Mouse (Mus musculus) T-helper 1 cell (primary cell): Measurements from ENCODE around the gene Pfas.
"Not testable (repeated sequence)": the region's sequence is repeated elsewhere in the genome, so short reads cannot be mapped to it uniquely, and the experiment has no call there.

ENCODE experiments used
- in situ Hi-C: fragments of 300-600 bp; cut with MboI, MseI; formaldehyde crosslinking; loops from one replicate; pipeline ENCODE4 v1.15.1; 2025; ENCODE audit warnings: high pct_unique_total_duplicates

Gene Pfas

DNA sequence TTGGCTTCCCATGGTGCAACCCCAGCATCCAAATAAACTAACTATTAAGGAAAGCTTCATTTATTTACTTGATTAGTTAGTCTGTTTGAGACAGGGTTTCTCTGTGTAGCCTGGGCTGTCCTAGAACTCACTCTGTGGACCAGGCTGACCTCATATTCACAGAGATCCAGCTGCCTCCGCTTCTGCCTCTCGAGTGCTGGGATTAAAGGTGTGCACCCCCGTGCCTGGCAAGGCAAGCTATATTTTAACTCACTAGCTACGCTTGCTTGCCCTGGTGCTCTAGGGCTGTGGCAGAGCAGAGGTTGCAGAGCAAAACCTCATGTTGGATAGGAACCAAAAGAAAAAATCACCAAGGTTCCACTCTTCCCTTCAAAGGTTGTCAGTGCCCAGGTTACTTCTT lies 67.7 kb downstream of the Pfas start:
- in situ Hi-C loops: no loop called here

DNA sequence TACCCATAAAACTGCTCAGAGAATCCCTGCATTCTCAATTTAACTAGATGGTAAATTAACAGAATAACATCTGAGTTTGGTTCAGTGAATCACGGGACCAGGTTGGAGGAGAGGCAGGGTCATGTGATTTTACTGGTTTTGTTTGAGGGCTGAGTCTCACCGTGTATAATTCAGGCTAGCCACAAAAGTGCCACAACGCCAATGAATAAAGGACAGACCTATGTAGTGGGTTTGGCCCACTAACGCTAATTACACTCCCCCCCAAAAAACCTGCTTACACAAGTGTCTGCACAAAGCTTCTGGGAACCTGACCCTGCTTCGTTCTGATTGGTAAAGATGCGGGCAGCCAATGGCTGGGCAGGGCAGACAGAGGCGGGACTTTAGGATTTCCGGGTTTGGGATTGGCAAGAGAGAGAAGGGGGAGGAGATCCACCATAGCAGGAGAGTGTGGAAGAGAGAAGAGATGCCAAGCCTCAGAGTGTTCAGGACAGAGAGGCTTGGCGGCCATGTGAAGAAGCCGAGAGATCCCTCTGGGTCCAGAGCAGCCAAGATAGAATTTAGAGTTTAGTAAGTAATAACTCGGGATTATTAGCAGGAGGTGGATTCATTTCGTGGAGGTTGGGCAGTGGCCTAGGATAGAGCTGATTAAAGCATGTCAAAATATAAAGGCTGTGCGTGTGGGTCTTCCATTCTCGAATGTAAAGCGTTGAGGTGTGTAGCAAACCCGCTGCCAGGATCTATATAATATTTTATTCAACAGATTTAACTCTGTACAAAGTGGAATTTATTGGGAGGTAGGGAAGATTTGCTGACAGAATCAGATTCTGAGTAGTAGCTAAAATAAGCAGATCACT lies 68.6 kb downstream of the Pfas start:
- in situ Hi-C loops: no loop called here

GRCm38 (mm10) chr11:68936951-68937350 lies 71.3 kb downstream of the Pfas start:
- in situ Hi-C loops: not testable (repeated sequence)
